Mouse (Mus musculus): ENCODE results near the gene Metap1d. TPM values are rescaled to one million over a fixed set of nuclear protein-coding genes. Genes with fewer than 3 reads are reported as not detected.

The Metap1d gene
- polyA plus RNA-seq, 1 experiment from 2014 or later = 32.8 TPM

- Histone ChIP-seq H3K36me3 (ENCODE audit: control insufficient read depth, insufficient read depth, low read length) (no peaks in the 10 kb centered on the region), H3K4me3 (ENCODE audit: low read depth, low read length) (no peak overlapping the region), H3K4me2 (peak overlapping the region; percentile 22; the same call in 1 of the 2 replicates), H3K4me1 (ENCODE audit: control insufficient read depth, insufficient read depth, low read length) (peaks cover 2% of the 10 kb centered on the region; the same call in 1 of the 2 replicates), H3K27me3 (ENCODE audit: control insufficient read depth, insufficient read depth, low read length) (peaks cover 50% of the 10 kb centered on the region), H3K9ac (ENCODE audit: low read length) (no peak overlapping the region), H3K9me3 (ENCODE audit: control insufficient read depth, low read length) (no peaks in the 10 kb centered on the region), H3K27ac (ENCODE audit: low read depth, low read length) (no peak overlapping the region)
- 1% methylated on average over 18 of the region's 18 CpGs for WGBS
- no peak for ATAC-seq (ENCODE audit: low FRiP score)
- DNase-seq (ENCODE audit: low spot score, missing footprints) = peak; percentile 86
Measured at GRCm38 (mm10) chr2:71551704-71552103, 98.6 kb downstream of the Metap1d start.

GRCm38 (mm10) chr2:71556071-71556470, 103.0 kb downstream of the Metap1d start:
- DNase-seq (ENCODE audit: low spot score, missing footprints) (peak; percentile 70), ATAC-seq (ENCODE audit: low FRiP score) (no peak)
- H3K4me2 ChIP-seq = no peak overlapping the region
- no peaks in the 10 kb centered on the region; the same call in 1 of the 2 replicates for H3K4me1 ChIP-seq (ENCODE audit: control insufficient read depth, insufficient read depth, low read length)
- WGBS = 68% methylated on average over 5 of the region's 5 CpGs
- H3K4me3 ChIP-seq (ENCODE audit: low read depth, low read length) = no peak overlapping the region
- no peak overlapping the region for H3K27ac ChIP-seq (ENCODE audit: low read depth, low read length)
- H3K9ac ChIP-seq (ENCODE audit: low read length) = no peak overlapping the region
- peaks cover 3% of the 10 kb centered on the region; the same call in 1 of the 2 replicates for H3K9me3 ChIP-seq (ENCODE audit: control insufficient read depth, low read length)
- H3K36me3 ChIP-seq (ENCODE audit: control insufficient read depth, insufficient read depth, low read length) = no peaks in the 10 kb centered on the region
- H3K27me3 ChIP-seq (ENCODE audit: control insufficient read depth, insufficient read depth, low read length) = peaks cover 16% of the 10 kb centered on the region

GRCm38 (mm10) chr2:71566466-71566865, 113.4 kb downstream of the Metap1d start:
- H3K9ac ChIP-seq (ENCODE audit: low read length) = no peak overlapping the region
- DNase-seq (ENCODE audit: low spot score, missing footprints) = no peak
- no peak overlapping the region for H3K4me2 ChIP-seq
- no peaks in the 10 kb centered on the region for H3K27me3 ChIP-seq (ENCODE audit: control insufficient read depth, insufficient read depth, low read length)
- ATAC-seq (ENCODE audit: low FRiP score) = no peak
- no peak overlapping the region for H3K27ac ChIP-seq (ENCODE audit: low read depth, low read length)
- H3K9me3 ChIP-seq (ENCODE audit: control insufficient read depth, low read length) = no peaks in the 10 kb centered on the region
- WGBS = 84% methylated on average over 9 of the region's 9 CpGs
- no peaks in the 10 kb centered on the region for H3K4me1 ChIP-seq (ENCODE audit: control insufficient read depth, insufficient read depth, low read length)
- no peak overlapping the region for H3K4me3 ChIP-seq (ENCODE audit: low read depth, low read length)
- no peaks in the 10 kb centered on the region for H3K36me3 ChIP-seq (ENCODE audit: control insufficient read depth, insufficient read depth, low read length)

- no peak overlapping the region for H3K4me2 ChIP-seq
- no peaks in the 10 kb centered on the region for H3K4me1 ChIP-seq (ENCODE audit: control insufficient read depth, insufficient read depth, low read length)
- 71% methylated on average over 4 of the region's 4 CpGs for WGBS
- no peaks in the 10 kb centered on the region for H3K27me3 ChIP-seq (ENCODE audit: control insufficient read depth, insufficient read depth, low read length)
- no peaks in the 10 kb centered on the region for H3K36me3 ChIP-seq (ENCODE audit: control insufficient read depth, insufficient read depth, low read length)
- ATAC-seq (ENCODE audit: low FRiP score) (no peak), DNase-seq (ENCODE audit: low spot score, missing footprints) (no peak)
- H3K9ac ChIP-seq (ENCODE audit: low read length) = no peak overlapping the region
- no peaks in the 10 kb centered on the region for H3K9me3 ChIP-seq (ENCODE audit: control insufficient read depth, low read length)
- no peak overlapping the region for H3K27ac ChIP-seq (ENCODE audit: low read depth, low read length)
- H3K4me3 ChIP-seq (ENCODE audit: low read depth, low read length) = no peak overlapping the region
Measured at GRCm38 (mm10) chr2:71573736-71574135, 120.7 kb downstream of the Metap1d start.

Other genes starting within 250 kb of the Metap1d start
- gene Dync1i2, start 241.6 kb upstream of the Metap1d start, polyA plus RNA-seq (2014; fragmentation: Nextera tagmentation; extraction: Ambion mirVana) = 189 and 206 TPM in 2 replicates
- gene Slc25a12, start 85.5 kb upstream of the Metap1d start, polyA plus RNA-seq (2014; fragmentation: Nextera tagmentation; extraction: Ambion mirVana) = 39.3 and 43.2 TPM in 2 replicates
- gene Hat1, start 64.3 kb upstream of the Metap1d start, polyA plus RNA-seq (2014; fragmentation: Nextera tagmentation; extraction: Ambion mirVana) = 193 and 201 TPM in 2 replicates
- 13.6 and 17.3 TPM in 2 replicates for gene Dlx1, start 74.8 kb downstream of the Metap1d start, polyA plus RNA-seq (2014; fragmentation: Nextera tagmentation; extraction: Ambion mirVana)
- gene Dlx2, start 93.5 kb downstream of the Metap1d start, polyA plus RNA-seq (2014; fragmentation: Nextera tagmentation; extraction: Ambion mirVana) = 4.7 and 5.8 TPM in 2 replicates